Comparison of ENCODE assay signal across 26 mouse cellular contexts in genomic region chr11:68012207-68012606, GRCm38 (mm10). TPM values are rescaled to one million over a fixed set of nuclear protein-coding genes. Genes with fewer than 3 reads are reported as not detected.
"Had no signal": no experiment of that assay in that cellular context is flagged by ENCODE, and none has a peak within 500 bp of the region (broad histone marks: within the 10 kb centered on the region; RNA-seq: fewer than 3 reads in every experiment).

No protein-coding gene starts in this region.

- H3K27ac ChIP-seq: embryonic facial prominence, embryonic 10.5 days; embryonic facial prominence, embryonic 12.5 days; embryonic facial prominence, embryonic 13.5 days; embryonic facial prominence, embryonic 15.5 days; forebrain, embryonic 10.5 days; forebrain, embryonic 12.5 days; forebrain, embryonic 13.5 days; forebrain, embryonic 15.5 days; gastrocnemius, adult 2 months; heart, adult 2 months had no signal

- H3K4me1 ChIP-seq: embryonic facial prominence, embryonic 15.5 days; forebrain, embryonic 13.5 days; forebrain, embryonic 15.5 days had no signal

- H3K9ac ChIP-seq: embryonic facial prominence, embryonic 12.5 days; embryonic facial prominence, embryonic 13.5 days; embryonic facial prominence, embryonic 15.5 days; forebrain, embryonic 12.5 days; forebrain, embryonic 13.5 days; forebrain, embryonic 15.5 days; forebrain, postnatal 0 days had no signal

- DNase-seq: cerebellum, adult 9-11 months; cerebellum, postnatal 10 days; cerebellum, postnatal 14 days; cerebellum, postnatal 25 days; cerebellum, postnatal 36 days; embryo, embryonic 11 days; forebrain, postnatal 0 days; gastrocnemius, adult 2 months; gastrocnemius, postnatal 10 days; gastrocnemius, postnatal 14 days; gastrocnemius, postnatal 25 days; gastrocnemius, postnatal 36 days; heart, adult 18-20 months; heart, adult 2 months had no signal

- H3K36me3 ChIP-seq: embryonic facial prominence, embryonic 10.5 days; embryonic facial prominence, embryonic 12.5 days; embryonic facial prominence, embryonic 13.5 days; embryonic facial prominence, embryonic 15.5 days; forebrain, embryonic 10.5 days; forebrain, embryonic 12.5 days; forebrain, embryonic 15.5 days had no signal

- H3K27me3 ChIP-seq: embryonic facial prominence, embryonic 12.5 days; embryonic facial prominence, embryonic 13.5 days; embryonic facial prominence, embryonic 15.5 days; forebrain, embryonic 12.5 days; forebrain, embryonic 13.5 days; forebrain, embryonic 15.5 days had no signal

- H3K9me3 ChIP-seq: embryonic facial prominence, embryonic 10.5 days; embryonic facial prominence, embryonic 12.5 days; embryonic facial prominence, embryonic 13.5 days; embryonic facial prominence, embryonic 15.5 days; forebrain, embryonic 10.5 days; forebrain, embryonic 12.5 days; forebrain, embryonic 13.5 days; forebrain, embryonic 15.5 days had no signal

- H3K4me3 ChIP-seq: embryonic facial prominence, embryonic 10.5 days; embryonic facial prominence, embryonic 12.5 days; embryonic facial prominence, embryonic 13.5 days; embryonic facial prominence, embryonic 15.5 days; erythroblast, embryonic 14.5 days; forebrain, embryonic 10.5 days; forebrain, embryonic 12.5 days; forebrain, embryonic 13.5 days; forebrain, embryonic 15.5 days; gastrocnemius, adult 2 months; heart, adult 2 months had no signal

- H3K4me2 ChIP-seq: embryonic facial prominence, embryonic 12.5 days; embryonic facial prominence, embryonic 13.5 days; embryonic facial prominence, embryonic 15.5 days; forebrain, embryonic 12.5 days; forebrain, embryonic 13.5 days; forebrain, embryonic 15.5 days had no signal

RNA-seq across cellular contexts. Expression of gene Cfap52, which starts 46.8 kb away (rescaled TPM):
- total RNA-seq: common myeloid progenitor, adult 5-6 weeks; granulocyte monocyte progenitor cell, adult 5-6 weeks; heart, adult 2 months had no signal
- polyA plus RNA-seq: embryonic facial prominence, embryonic 11.5 days; erythroblast, embryonic 14.5 days had no signal
